Mouse (Mus musculus): ENCODE data around the gene Fam166a. TPM values are rescaled to one million over a fixed set of nuclear protein-coding genes. Genes with fewer than 3 reads are reported as not detected.

Gene Fam166a
- 1 to 10 TPM in 1 of 4 experiments, not detected in 3; 1.4 TPM for total RNA-seq (2022)

DNA sequence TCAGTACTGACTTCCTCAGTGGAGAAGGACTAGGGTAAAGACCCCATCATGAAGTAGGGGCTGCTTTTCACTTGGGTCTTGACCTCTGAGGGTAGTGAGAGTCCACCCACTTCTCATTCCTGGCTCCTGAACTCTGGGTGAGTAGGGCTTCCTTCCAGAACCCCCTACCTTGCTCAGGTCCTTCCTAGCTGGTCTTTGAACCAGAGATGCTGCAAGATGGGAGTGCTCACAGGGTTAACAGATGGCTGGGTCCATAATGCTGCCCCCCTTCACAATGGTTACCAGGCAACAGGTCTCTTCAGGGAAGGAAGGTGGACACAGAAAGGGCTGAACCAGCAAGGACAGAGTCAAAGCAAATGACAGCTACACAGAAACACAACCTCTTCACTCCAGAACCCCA lies at the start of gene Fam166a:
Gene Fam166a (plus strand): TSS at position 301 of the 400 bp plus-strand sequence.
- DNase-seq (ENCODE audit: low spot score in 2 of 2), result no peak

DNA sequence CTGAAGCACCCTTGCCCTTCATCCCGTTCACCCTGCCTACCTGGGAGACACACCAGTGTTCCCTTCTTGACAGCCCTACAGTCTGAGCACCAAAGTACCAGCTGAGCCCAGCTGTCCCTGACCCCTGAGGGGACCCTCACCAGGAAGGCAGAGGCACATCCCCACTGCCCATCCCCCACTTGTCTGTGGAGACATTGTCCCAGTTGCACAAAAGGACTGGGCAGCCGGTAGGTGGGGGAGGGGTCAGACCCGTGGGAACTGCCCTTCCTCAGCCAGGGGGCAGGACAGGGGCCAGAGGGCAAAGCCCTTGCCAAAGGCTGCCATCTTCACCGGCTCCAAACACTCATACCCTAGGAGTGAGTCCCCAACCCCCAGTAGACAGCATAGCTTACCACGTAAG lies 48.8 kb upstream of the Fam166a start:
- DNase-seq (ENCODE audit: low spot score in 2 of 2), result no peak

DNA sequence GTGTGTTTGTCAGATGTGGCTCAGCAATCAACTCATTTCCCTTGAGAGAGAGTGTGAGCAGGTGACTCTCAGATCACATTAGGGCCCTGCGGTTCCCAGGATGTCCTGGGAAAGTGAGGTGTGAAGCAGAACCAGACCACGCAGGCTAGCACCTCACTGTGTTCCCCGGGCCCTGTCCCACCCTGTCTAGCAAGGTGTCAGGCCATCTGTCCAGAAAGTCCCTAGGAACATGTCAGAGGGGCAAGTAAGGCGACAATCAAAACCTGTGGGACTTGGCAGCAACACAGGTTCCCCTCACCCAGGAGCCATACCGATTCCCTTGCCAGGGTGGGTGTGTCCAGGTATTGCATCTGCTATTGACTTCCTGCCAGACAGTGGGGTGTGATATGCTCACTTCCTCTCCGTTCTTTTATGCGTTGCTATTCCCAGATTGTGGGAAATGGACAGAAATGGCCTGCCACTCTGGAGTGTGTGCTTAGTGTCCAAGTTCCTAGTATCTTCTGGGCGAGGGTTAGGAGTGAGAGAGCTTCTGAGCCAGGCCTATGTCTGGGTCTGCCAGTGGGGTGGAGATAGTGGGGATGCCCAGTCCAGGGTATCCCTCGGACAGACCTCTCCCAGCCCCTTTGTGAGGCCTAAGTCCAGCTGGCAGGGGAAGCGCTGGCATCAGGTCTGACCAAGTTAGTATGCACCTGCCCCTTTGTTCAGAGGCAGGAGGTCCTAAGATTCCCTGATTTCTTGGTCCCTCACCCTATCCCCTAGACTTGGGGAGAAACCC lies 48.0 kb upstream of the Fam166a start:
- no peak for DNase-seq (ENCODE audit: low spot score in 2 of 2)

DNA sequence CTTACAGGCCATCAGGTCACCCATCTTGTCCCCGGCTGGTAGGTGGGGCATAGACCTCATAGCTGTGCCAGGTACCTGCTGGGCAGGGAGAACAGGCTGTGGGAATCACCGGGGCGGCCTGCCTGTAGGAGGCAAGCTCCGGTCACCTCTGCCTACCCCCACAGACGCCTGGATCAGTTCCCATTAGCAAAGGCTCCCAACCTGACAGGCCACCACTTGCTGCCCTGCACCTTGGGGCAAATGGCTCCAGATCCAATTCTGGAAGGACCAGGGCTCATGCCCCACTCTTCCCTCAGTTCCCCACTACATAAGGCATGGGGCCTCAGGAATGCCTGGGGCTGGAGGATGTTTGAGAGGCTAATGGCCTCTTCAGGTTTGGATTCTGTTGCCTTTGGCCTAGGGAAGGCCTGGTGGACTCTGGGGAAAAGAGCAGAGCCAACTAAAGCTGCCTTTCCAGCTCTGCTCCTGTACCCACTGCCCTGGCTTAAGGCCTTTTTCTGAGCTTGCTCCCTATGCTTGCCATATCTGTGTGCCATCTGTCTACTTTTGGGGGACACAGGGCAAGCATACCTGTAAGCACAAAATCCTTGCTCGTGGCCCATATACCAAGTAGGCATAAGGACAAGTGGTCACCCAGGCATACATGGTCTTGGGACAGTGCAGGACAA lies 47.3 kb upstream of the Fam166a start:
- no peak for DNase-seq (ENCODE audit: low spot score in 2 of 2)

DNA sequence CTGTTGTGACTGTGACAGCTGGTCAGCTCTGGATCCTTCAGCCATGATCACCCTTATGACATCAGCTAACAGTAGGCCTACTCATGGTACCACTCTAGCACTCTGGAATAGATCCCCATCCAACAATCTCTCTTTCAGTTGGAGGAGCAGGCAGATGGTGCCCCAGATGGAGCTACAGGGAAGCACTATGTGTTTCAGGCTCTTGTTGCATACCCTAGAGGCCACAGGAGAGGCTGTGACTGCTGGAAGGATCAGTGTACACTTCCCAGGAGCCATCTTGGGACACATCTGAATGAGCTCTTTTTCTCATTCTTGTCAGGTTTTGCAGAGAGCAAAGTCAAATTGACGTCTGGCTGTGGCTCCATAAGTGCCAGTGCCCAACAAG lies 46.8 kb upstream of the Fam166a start:
- DNase-seq (ENCODE audit: low spot score in 2 of 2), result no peak

DNA sequence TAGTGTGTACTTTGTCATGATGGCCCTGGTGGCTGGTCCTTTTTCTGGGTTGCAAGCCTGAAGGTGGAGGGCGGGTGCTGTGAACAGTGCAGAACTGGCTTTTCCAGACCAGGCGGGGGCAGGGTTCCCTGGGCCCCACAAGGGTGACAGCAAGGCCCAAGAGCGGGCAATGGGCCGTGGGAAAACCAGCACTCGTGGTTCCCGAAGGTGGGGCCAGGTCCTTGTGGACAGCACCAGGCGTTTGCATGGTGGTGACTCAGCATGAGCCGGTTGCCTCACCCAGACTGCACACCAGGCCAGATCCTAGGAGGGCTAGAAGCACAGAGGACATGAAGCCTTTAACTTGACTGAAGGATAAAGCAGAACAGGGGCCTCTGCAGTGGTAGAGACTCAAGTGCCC lies 45.9 kb upstream of the Fam166a start:
- DNase-seq (ENCODE audit: low spot score in 2 of 2), result no peak

DNA sequence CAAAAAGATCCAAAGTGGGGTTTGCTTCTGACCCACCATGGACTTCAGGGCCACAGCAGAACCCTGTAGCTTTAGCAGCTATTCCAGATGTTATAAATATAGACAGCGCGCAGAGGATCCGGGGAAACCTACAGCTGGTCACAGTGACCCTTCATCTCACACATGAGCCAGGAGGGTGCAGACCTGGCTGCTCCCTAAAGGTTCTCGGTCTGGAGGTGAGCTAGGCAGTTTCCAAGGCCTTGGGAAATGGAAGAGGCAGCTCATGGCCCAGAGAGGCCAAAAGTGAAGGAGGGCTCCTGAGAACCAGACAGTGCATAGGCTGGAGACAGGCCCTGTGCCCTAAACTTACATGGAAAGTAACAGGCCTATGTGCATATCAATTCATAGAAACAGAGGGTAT lies 44.7 kb upstream of the Fam166a start:
- DNase-seq (ENCODE audit: low spot score in 2 of 2), result no peak

DNA sequence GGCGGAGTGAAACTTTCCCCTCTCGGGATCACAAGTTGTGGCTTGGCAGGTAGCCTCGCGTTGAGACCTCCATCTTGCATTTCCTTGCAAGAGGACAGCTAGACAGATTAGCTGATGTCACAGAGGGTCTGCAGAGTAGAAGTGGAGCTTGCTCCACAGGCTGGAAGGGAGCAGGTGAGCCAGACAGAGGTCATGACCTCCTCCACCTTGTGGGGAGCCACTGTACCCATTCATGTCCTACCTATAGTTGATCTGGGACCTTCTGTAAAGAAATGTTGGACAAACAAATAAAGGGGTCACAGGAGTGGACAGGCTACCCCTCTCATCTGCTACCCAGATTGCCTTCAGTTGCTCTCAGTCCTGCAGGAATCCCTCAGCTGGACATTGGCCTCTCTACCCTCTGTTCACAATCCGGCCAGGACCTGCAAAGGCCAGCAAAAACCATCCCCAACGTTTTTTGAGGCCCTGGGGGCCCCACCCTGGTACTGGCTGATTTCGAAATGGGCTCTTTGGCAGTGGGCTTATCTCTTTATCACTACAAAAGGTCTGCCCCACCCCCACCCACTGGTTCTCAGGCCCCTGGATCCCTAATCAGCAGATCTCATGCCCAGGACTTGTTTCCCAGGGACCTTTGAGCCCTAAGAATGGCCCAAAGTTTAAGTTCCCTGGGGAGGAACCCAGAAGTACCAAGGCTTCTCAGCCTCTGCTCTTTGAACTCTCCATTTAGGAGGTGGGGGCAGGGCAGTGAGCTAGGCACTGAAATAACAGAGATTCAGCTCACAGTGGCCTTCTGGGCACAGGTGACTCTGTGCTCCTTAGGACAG lies 43.5 kb upstream of the Fam166a start:
- DNase-seq (ENCODE audit: low spot score in 2 of 2), result no peak

DNA sequence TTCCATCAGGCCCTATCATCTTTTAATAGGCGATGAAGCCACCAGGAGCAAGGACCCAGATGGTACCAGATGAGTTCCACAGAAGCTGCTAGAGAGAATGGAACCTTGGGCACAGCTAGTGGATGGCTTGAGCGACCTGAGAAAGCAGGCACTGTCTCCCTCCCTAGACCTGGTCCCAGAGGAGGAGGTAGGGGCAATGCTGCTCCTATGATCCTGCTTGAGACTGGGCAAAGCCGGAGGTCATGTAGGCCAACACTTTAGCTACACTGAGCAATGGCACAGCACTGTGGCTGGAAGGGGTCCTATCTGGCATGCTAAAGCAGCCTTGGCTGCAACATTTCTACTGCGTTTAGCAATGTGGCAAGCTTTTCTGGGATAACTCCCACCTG lies 42.9 kb upstream of the Fam166a start:
- no peak for DNase-seq (ENCODE audit: low spot score in 2 of 2)

DNA sequence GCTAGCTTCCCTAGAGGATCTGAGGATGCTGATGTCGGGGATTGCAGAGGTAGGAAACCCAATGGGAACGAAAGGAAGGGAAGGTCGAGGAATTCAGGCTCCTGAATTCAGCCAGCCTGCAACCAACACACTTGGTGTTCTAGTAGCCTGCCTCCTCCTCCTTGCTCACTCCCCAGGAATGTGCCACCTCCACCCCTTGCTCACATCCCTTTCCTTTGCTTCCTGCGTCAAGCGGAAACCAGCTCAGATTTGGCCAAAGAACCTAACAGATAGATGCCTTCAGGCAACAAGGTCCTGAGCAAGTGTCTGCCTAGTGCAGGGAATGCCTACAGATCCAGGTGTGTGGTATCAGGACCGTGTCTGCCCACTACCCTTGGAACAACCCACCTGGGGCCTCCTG lies 42.0 kb upstream of the Fam166a start:
- DNase-seq (ENCODE audit: low spot score in 2 of 2), result no peak

DNA sequence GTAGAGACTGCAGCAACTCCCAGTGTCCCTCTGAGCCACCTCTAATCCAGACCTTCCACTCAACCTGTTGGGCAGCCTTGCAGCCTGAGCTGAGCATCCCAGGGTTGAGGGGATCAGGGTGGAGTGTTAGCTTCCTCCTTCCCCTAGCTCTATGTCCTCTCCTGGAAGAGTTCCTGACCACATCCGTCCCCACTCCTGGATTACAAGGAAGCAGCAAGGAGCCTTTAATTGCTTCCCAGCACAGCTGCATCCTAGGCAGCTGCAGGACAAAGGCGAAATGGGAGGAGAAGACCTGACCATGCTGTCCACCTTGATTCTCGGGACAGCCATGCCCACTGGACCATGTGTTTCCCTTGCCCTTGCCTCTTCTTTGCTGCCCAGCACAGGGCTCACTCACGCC lies 41.5 kb upstream of the Fam166a start:
- DNase-seq (ENCODE audit: low spot score in 2 of 2), result no peak

DNA sequence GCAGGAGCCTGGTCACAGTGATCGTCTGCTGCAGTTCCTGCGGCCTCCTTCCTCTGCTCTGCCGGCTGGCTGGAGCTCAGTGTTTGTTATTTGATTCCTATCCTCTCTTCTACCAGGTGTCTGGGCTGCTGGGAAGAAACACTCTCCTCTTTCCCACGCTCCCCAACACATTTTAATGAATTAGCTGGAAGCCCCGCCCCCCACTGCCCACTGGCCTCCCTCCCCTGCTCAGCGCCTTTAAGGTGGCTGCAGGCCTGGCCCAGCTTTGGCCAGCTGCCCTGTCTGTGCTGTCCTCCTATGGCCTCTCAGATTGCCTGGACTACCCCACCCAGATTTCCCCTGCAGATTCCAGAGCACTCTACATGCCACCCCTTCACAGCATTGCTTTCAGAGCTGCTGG lies 40.9 kb upstream of the Fam166a start:
- DNase-seq (ENCODE audit: low spot score in 2 of 2), result no peak

DNA sequence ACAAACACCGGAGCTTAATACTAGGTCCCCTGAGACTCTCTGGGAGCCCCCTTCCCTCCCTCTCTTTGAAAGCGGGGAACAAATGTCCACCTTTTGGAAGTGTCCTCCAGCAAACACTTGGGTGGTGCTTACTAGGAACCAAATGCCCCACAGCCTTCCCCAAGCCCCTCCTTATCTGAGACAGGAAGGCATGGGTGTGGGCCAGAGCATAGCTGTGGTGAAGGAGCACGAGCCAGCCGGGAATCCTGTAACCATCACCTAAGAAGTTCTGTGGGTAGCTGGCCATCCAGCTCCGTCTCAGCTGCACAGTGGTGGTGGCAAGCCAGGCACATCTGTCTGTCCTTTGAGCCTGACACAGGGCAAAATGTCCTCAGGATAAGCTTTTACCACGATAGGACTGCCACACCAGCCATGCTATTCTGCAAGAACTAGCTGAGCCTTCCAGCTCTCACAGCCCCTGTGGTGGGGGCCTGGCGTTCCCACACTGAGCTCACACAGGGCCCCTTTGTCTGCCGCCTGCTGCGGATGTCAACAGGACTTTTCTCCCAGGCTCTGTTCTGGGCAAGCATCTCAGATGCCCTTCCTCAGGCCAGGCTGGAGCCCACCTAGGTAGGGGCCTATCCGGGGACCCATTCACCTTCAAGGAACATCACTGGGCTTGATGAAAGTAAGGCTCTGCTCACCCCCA lies 40.1 kb upstream of the Fam166a start:
- DNase-seq (ENCODE audit: low spot score in 2 of 2), result no peak

DNA sequence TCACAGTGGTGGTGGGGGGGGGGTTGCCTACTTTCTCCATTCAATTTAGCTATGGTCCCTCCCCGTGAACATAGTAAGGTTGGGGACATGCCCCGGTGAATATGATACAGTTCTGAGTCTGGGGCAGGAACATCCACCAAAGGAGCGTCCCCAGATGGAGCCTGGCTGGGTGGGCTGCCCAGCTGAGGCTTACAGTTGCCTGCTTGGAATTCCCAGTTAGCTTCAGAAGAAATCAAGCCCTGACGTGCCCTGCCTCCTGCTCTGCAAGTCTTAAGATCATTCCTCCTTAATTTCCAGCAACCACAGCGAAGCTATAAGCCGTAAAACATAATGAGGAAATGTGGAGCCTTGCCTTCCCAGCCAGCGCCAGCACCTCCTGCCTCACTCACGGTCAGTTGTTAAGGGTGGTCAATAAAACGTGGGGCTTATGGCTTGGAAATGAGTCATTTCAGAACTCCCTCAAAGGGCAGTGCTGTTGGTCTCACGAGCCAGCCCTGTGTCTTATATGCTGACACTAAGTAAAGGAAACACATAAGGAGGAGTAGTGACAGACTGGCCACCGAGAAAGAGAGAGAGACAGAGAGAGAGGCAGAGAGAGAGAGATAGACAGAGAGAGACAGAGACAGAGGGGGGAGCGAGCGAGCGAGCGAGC lies 38.9 kb upstream of the Fam166a start:
- DNase-seq (ENCODE audit: low spot score in 2 of 2), result no peak

DNA sequence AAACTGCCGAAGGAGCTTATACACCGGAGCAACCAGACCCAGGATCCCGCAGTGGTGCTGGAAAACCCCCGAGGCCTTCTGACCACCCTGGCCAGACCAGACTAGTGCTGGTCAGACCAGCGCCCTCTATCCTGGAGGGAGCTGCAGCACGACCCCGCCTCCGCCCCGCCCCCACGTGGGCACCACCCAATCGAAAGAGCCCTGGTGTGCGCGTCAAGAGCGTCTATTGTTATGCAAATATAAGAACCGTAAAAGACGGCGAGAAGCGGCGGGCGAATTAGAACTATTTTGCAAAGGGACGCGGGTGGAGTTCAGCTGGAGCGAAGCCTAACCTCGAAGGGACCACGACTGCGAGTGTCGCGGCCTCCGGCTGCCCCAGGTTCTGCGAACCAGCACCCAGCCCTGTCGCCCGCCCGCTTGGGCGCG lies 38.1 kb upstream of the Fam166a start, which contains the start of gene Nrarp:
Gene Nrarp (plus strand): TSS at position 281 of the 426 bp plus-strand sequence.
- peak; percentile 83 to 93 for DNase-seq (ENCODE audit: low spot score in 2 of 2)

DNA sequence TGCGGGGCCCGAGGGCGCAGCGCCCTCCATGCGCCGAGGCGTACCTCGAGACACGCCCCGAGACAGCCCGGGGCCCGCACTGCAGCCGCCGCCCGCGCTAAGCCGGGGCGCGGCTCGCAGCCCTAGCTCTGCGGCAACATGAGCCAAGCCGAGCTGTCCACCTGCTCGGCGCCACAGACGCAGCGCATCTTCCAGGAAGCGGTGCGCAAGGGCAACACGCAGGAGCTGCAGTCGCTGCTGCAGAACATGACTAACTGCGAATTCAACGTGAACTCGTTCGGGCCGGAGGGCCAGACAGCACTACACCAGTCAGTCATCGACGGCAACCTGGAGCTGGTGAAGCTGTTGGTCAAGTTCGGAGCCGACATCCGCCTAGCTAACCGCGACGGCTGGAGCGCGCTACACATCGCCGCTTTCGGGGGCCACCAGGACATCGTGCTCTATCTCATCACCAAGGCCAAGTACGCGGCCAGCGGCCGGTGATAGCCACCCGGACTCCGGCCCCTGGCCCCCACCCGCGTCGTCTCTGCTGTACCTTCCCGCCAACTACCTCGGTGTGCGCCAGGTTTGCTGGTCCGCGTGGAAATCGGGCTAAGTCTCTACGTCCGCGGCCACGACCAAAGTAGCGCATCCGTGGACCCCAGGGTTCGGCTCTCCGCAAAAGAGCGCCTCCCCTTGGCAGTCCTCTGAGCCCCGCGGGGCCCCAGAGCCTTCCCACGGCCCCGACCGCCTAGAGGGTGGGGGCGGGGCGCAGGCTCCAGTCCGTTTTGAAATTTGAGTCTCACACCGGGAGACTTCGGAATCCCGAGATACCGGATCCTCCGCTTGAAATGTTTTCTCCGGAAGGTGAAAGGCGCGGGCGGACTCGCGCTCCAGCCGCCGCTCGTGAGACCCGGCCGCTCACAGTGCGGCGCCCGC lies 37.3 kb upstream of the Fam166a start:
- DNase-seq (ENCODE audit: low spot score in 2 of 2), result no peak

DNA sequence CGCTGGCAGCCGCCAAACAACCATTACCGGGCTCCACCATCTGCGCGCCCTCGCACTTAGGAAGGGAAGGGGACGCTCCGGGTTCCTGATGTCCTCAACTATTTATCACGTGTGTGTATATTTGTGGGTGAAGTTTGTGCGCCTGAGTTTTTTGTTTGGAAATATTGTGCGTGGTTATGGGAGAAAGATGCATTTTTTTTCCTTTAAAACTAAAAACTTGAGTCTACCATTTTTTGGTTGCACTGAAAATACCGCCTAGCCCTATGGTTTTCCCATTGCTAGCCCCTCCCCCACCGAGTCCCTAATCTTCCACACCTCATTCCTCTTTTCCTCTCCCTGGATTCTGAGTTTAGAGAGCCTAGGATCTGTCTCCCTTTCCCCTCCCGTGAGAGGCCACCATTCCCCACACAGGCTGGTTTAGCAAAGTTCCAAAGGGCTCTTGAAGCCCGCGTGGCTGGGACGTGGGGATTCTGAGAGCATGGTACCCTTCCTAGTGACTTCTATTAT lies 36.6 kb upstream of the Fam166a start:
- no peak for DNase-seq (ENCODE audit: low spot score in 2 of 2)

DNA sequence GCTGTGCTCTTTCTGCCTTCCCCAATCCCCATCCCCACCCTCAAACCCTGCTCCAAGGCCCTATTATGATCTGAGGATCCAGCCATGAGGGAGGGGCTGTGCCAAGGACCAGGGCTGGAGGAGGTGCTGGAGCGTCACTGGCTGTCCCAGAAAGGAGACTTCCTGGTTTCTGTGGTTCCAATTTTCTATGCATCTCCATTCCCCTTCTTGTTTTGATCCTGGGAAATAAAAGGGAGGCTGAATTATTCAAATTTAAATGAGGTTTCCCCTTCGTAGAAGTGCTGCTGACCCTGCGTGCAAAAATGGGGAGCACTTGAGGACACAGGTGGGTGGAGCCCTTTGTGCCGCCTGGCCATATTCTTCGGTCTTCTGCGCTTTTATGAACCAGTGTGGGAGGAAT lies 35.9 kb upstream of the Fam166a start:
- DNase-seq (ENCODE audit: low spot score in 2 of 2), result no peak

DNA sequence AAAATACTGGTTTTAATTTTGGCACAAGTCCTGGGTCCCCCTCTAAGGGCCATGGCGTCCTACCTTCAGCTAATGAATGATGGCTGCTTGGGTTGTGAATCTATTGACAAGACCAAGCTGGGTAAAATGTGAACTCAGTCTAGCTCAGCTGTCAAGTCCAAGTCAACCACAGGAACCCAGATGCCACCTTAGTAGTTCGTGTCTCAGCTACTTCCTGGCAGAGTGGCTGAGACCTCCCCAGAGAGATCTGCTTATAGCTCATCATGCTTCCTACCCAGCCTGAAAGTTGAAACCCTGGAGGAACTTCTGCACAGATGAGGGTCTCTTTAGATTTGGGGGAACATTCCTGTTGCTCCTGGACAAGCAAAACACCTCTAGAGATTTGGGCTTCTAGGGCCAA lies 35.2 kb upstream of the Fam166a start:
- no peak for DNase-seq (ENCODE audit: low spot score in 2 of 2)

DNA sequence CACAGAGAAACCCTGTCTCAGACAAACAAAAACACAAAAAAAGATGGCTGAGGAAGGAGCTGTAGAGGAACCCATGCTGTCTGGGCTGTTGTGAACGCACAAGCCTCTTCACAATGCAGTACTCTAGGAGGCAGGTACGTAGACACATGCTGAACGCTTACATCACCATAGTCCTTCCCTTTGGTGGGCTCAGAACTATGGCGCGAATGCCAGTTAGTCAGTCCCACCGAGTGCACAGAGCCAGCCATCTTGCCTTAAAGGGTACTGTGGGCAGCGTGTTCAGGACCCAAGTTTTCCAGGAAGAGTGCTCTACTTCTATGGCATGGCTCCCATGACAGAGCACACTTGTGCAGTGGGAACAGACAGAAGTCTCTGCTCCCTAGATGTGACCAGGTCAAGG lies 34.0 kb upstream of the Fam166a start:
- no peak for DNase-seq (ENCODE audit: low spot score in 2 of 2)

All from left cerebral cortex, adult 8-10 months (tissue).